Mouse (Mus musculus): ENCODE data around the gene Ceacam18.

GRCm38 (mm10) chr7:43656232-43656631 lies 21.7 kb downstream of the Ceacam18 start:
- TF ChIP-seq POLR2A (IDR thresholded peaks at IDR 0.05; ENCODE audit: borderline replicate concordance, low read depth, low read length): no peak
- TF ChIP-seq CTCF (IDR thresholded peaks at IDR 0.05; ENCODE audit: low read depth, low read length): no peak

Data from bone marrow macrophage, adult 2 months (primary cell).